Mouse (Mus musculus): ENCODE measurements around the gene Zfp146.
"Not testable (repeated sequence)": the region's sequence is repeated elsewhere in the genome, so short reads cannot be mapped to it uniquely, and the experiment has no call there.

Zfp146 gene

GRCm38 (mm10) chr7:30122188-30122530, 47.4 kb downstream of the Zfp146 start:
- DNase-seq (ENCODE audit: low read depth, low spot score), result peak; percentile 3

- peak; percentile 74 for DNase-seq (ENCODE audit: low read depth, low spot score)
Observed at GRCm38 (mm10) chr7:30121308-30122187, 48.0 kb downstream of the Zfp146 start, which contains the start of gene Zfp382. TSS of gene Zfp382 (plus strand) at chr7:30121942.

DNA sequence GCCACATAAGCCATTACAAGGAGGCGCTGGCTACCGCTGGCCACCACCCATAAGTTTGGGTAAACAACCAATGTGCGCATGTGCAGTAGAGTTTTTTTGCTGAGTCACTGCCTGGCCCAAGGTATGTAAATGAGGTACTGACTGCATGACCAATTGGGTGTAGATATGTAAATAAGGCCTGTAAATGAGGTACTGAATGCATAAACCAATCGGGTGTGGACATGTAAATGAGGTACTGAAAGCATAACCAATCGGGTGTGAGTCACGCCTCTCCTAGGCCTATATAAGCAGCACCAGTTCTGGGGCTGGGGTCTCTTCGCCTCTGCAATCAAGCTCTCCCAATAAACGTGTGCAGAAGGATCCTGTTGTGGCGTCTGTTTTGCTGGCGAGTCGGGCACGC, 51.6 kb downstream of the Zfp146 start:
- DNase-seq (ENCODE audit: low read depth, low spot score), result not testable (repeated sequence)

GRCm38 (mm10) chr7:30116076-30116475, 53.5 kb downstream of the Zfp146 start:
- no peak for DNase-seq (ENCODE audit: low read depth, low spot score)
